ENCODE assay signal across 16 mouse cellular contexts in the genomic region with DNA sequence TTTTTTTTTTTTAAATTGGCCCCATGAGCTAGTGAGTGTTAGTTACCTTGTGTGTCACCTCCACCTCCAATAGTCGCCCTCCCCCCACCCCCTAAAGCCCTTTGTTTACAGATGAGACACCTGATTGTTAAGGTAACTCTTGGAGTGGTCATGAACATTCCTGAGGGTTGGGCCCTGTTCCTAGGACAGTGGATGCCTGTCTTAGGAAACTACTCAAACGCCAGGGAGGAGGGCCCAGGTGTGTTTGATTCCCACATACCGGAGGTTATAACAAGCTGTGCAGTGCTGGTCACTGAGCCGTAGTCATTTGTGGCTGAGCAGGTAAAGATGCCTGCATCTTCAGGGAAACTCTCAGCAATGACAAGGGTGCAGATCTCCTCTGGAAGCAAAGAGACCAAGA.
DNase-seq lines count a peak whose midpoint lies in the region; ATAC-seq and TF ChIP-seq lines count a peak whose summit lies in the region.
"Had no signal": no experiment of that assay in that cellular context is flagged by ENCODE, and none has a peak within 500 bp of the region (broad histone marks: within the 10 kb centered on the region; RNA-seq: fewer than 3 reads in every experiment).

No protein-coding gene starts in this region.

- no peaks in the 10 kb centered on the region for H3K9me3 ChIP-seq in intestine, embryonic 14.5 days (ENCODE audit: control insufficient read depth, low read length)
- no peaks in the 10 kb centered on the region for H3K9me3 ChIP-seq in intestine, embryonic 15.5 days
- H3K9me3 ChIP-seq in lung, embryonic 14.5 days (ENCODE audit: low read depth, low read length) = no peaks in the 10 kb centered on the region
- H3K9me3 ChIP-seq: embryonic facial prominence, embryonic 13.5 days; G1E; heart, embryonic 10.5 days; hindbrain, embryonic 13.5 days had no signal

- H3K36me3 ChIP-seq in intestine, embryonic 14.5 days (ENCODE audit: control insufficient read depth, insufficient read depth, low read length) = 0 out of 2 replicates have a peak, but pooled peaks cover 5% of the 10 kb centered on the region
- no peaks in the 10 kb centered on the region for H3K36me3 ChIP-seq in intestine, embryonic 15.5 days
- peaks cover 4% of the 10 kb centered on the region; the same call in 1 of the 2 replicates for H3K36me3 ChIP-seq in lung, embryonic 14.5 days (ENCODE audit: insufficient read depth)
- H3K36me3 ChIP-seq: G1E; hindbrain, embryonic 13.5 days had no signal

- H3K27me3 ChIP-seq in intestine, embryonic 14.5 days (replicated peaks; ENCODE audit: control insufficient read depth, insufficient read depth, low read length) = no peaks in the 10 kb centered on the region
- H3K27me3 ChIP-seq in intestine, embryonic 15.5 days (replicated peaks) = no peaks in the 10 kb centered on the region
- H3K27me3 ChIP-seq in lung, embryonic 14.5 days (ENCODE audit: insufficient read depth, low read length) = no peaks in the 10 kb centered on the region
- H3K27me3 ChIP-seq: embryonic facial prominence, embryonic 13.5 days; hindbrain, embryonic 13.5 days had no signal

- TF ChIP-seq POLR2A in lung, adult 2 months (IDR thresholded peaks at IDR 0.05; ENCODE audit: borderline replicate concordance, extremely low read depth, low read depth, low read length) = no peak

- WGBS in intestine, embryonic 14.5 days = 48% methylated on average over 4 of the region's 4 CpGs
- whole genome bisulfite sequencing in intestine, embryonic 15.5 days = 70% methylated on average over 4 of the region's 4 CpGs
- WGBS in lung, embryonic 14.5 days = 56% methylated on average over 4 of the region's 4 CpGs
- 78% methylated on average over 4 of the region's 4 CpGs for WGBS in lung, adult 2 months

- H3K27ac ChIP-seq in intestine, embryonic 14.5 days (ENCODE audit: low read depth) = no peak overlapping the region
- no peak overlapping the region for H3K27ac ChIP-seq in intestine, embryonic 15.5 days
- H3K27ac ChIP-seq in lung, embryonic 14.5 days (ENCODE audit: low read depth) = no peak overlapping the region
- H3K27ac ChIP-seq: embryonic facial prominence, embryonic 13.5 days; heart, embryonic 10.5 days; hindbrain, embryonic 13.5 days; hindbrain, postnatal 0 days had no signal

- peak; percentile 50 for ATAC-seq in intestine, embryonic 14.5 days (replicated peaks; ENCODE audit: low FRiP score, low TSS enrichment, low read depth)
- ATAC-seq in intestine, embryonic 15.5 days = no peak
- peak; percentile 93 for ATAC-seq in lung, embryonic 14.5 days (ENCODE audit: insufficient read depth)
- ATAC-seq: forebrain, embryonic 14.5 days had no signal

- no peaks in the 10 kb centered on the region for H3K4me1 ChIP-seq in intestine, embryonic 14.5 days (replicated peaks; ENCODE audit: control insufficient read depth, insufficient read depth, low read length)
- H3K4me1 ChIP-seq in intestine, embryonic 15.5 days (replicated peaks) = no peaks in the 10 kb centered on the region
- H3K4me1 ChIP-seq in lung, embryonic 14.5 days (ENCODE audit: insufficient read depth) = no peaks in the 10 kb centered on the region
- H3K4me1 ChIP-seq in lung, adult 2 months (ENCODE audit: control insufficient read depth, insufficient read depth, low read length) = no peaks in the 10 kb centered on the region
- H3K4me1 ChIP-seq: embryonic facial prominence, embryonic 13.5 days; hindbrain, embryonic 13.5 days had no signal

- no peak overlapping the region for H3K4me3 ChIP-seq in intestine, embryonic 14.5 days (ENCODE audit: low read depth, low read length)
- no peak overlapping the region for H3K4me3 ChIP-seq in intestine, embryonic 15.5 days (replicated peaks)
- no peak overlapping the region for H3K4me3 ChIP-seq in lung, embryonic 14.5 days (ENCODE audit: low read depth, low read length)
- no peak overlapping the region for H3K4me3 ChIP-seq in lung, adult 2 months (replicated peaks; ENCODE audit: extremely low read depth, low read depth, low read length)
- H3K4me3 ChIP-seq: embryonic facial prominence, embryonic 13.5 days; heart, embryonic 10.5 days; hindbrain, embryonic 13.5 days had no signal

- no peak for TF ChIP-seq CTCF in lung, embryonic 14.5 days (IDR thresholded peaks at IDR 0.05; ENCODE audit: low read depth)
- no peak for TF ChIP-seq CTCF in lung, adult 2 months (IDR thresholded peaks at IDR 0.05; ENCODE audit: insufficient read depth, low read length)

- DNase-seq in intestine, embryonic 14.5 days (ENCODE audit: low spot score) = no peak
- DNase-seq in lung, embryonic 14.5 days = peak; percentile 43
- no peak for DNase-seq in lung, adult 2 months
- DNase-seq in ES-CJ7 (ENCODE audit: low read depth, low spot score) = peak; percentile 21
- DNase-seq in yolk sac, embryonic 10.5 days (ENCODE audit: low spot score) = peak; percentile 55
- DNase-seq: cerebellum, adult 11 months; cerebellum, adult 8-10 months; cerebellum, postnatal 25 days; heart, postnatal 10 days had no signal

- no peak overlapping the region for H3K9ac ChIP-seq in intestine, embryonic 14.5 days (ENCODE audit: low read length)
- no peak overlapping the region for H3K9ac ChIP-seq in intestine, embryonic 15.5 days
- H3K9ac ChIP-seq in lung, embryonic 14.5 days = no peak overlapping the region
- H3K9ac ChIP-seq: embryonic facial prominence, embryonic 13.5 days; hindbrain, embryonic 13.5 days had no signal

- H3K4me2 ChIP-seq in intestine, embryonic 14.5 days (ENCODE audit: low read length) = no peak overlapping the region
- H3K4me2 ChIP-seq in intestine, embryonic 15.5 days (replicated peaks) = no peak overlapping the region
- no peak overlapping the region for H3K4me2 ChIP-seq in lung, embryonic 14.5 days
- H3K4me2 ChIP-seq: embryonic facial prominence, embryonic 13.5 days; hindbrain, embryonic 13.5 days had no signal

Comparison
In these comparisons a context has a peak if more than half of its experiments do, and no peak if none do; other contexts are left out.
1. DNase-seq: peak in lung, embryonic 14.5 days (single experiment), ES-CJ7 (single experiment) and yolk sac, embryonic 10.5 days (single experiment); none in intestine, embryonic 14.5 days (single experiment) and lung, adult 2 months (single experiment).